Mouse (Mus musculus) liver, embryonic 14.5 days (tissue): ENCODE measurements at regions not wholly inside any gene's neighbourhood (a gene's known extent, or its start where the extent isn't known, plus 50 kb on each side); places are given as distances from the start of the nearest gene placed in this dataset.

Source experiments
- CTCF ChIP-seq: IDR thresholded peaks from 2 replicates; pipeline ENCODE4 v1.5.1; 2016; ENCODE audit warnings: antibody characterized with exemption, low read depth, control low read depth
- EP300 ChIP-seq: IDR thresholded peaks from 2 replicates; pipeline ENCODE4 v1.6.1; 2016; ENCODE audit warnings: antibody characterized with exemption, low read depth

GRCm38 (mm10) chr16:7685484-7685883, 739.5 kb downstream of the Tmem114 start:
- TF ChIP-seq CTCF (no peak), EP300 (no peak)
